Mouse (Mus musculus) mature B cell (primary cell): ENCODE results near the gene Ccin.

Experiments used
- in situ Hi-C: fragments of 300-500 bp; cut with MboI; formaldehyde crosslinking; loops from 2 replicates; pipeline ENCODE4 v1.14.3; 2019

Ccin gene

DNA sequence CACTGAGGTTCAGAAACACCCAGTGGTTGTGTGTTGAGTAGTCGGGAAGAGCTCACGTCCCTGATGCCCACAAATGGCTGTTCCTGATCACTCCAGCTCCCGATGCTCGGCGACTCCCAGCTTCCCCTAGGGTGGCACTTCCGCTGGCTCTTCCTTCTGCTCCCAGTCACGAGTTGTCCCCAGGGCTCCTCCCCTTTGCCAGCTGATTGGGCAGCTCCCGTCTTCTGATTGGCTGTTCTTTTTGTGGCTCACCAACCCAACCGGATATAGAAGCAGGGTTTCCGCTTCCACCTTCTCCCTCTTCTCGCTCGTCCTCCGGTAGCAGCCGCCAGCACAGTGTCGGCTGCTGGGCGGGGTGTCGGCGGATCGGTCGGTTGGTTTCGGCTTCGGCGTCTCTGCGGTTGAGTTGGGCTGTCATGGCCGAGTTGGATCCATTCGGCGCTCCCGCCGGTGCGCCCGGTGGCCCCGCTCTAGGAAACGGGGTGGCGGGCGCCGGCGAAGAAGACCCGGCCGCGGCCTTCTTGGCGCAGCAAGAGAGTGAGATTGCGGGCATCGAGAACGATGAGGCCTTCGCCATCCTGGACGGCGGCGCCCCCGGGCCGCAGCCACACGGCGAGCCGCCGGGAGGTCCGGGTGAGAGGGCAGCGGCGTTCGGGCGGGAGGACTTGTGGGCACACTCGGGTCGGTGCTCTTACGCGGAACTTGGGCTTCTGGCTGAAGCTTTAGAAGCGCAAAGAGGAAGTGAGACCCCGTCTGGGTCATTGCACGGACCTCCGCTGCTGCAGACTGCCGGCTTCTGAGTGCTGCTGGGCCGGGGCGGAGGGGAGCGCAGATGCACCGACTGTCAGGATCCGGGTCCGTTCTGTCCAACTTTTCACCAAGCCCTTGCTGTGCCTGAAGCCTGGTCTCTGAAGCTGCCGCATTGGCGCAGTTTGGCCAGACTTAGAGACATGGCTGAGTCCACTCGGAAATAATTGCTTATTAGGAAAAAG lies 29.4 kb downstream of the Ccin start:
- in situ Hi-C loops, result no loop called here

DNA sequence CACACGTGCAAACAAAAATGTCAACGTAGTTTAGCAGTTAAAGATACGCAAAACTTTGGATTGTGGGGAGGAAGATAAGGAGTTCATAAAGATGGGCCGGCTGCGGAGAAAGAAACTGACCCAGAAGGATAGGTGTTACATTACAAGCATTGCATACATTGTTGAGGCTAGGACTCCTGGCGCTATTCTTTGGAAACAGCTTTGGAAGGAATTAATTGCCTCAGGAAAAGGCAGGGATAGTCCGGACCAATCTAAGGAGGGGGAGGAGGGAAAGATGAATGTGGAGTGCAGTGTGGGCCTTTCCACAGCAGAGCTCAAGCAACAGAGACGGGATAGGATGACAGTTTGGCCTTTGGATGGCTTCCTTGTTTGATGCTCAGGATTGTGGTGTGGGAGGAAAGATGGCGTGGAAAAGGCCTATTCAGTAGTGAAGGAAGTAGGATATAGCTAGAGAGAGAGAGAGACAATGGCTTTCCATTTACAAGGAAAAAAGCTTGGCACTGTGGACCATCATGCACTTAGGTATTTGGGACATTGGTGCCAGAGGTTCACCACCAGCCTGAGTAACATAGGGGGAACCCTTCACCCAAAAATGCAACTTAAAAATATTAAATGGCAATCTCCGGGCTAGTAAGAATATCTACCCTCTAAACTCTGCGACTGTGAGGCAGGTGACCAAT lies 30.2 kb downstream of the Ccin start:
- in situ Hi-C loops, result no loop called here

DNA sequence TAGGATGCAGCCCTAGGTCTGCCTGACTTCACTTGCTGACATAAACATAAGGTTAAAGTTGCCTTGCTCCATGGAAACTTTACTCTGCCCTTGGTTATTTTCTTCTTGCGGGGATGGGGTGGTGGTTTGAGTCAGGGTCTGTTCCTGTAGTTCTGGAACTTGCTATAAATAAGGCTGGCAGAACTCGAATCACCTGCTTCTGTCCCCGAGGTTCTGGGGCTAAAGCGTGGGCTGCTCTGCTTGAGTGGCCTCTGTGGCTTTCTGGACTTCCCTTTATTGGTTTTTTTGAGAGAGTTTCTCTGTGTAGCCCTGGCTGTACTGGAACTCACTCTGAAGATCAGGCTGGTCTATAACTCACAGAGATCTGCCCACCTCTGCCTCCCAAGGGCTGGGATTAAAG lies 32.8 kb downstream of the Ccin start:
- in situ Hi-C loops, result no loop called here

DNA sequence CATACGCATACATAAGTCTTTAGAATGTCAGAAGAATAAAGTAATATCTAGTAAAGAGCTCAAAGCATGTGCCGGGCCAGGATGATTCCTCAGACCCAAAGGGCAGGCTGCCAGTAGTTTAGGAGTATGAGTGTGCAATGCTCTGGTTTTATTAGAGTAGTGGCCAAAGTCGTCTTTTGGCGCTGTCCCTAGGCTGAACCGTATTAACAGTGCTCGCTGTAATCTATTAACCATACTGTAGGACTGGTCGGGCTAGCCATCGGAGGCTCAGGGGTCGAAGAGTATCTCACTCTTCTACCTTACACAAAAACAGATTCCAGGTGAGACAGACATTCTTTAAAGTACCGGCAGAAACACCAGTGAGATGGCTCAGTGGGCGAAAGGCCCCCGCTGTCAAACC lies 33.5 kb downstream of the Ccin start:
- in situ Hi-C loops, result no loop called here

DNA sequence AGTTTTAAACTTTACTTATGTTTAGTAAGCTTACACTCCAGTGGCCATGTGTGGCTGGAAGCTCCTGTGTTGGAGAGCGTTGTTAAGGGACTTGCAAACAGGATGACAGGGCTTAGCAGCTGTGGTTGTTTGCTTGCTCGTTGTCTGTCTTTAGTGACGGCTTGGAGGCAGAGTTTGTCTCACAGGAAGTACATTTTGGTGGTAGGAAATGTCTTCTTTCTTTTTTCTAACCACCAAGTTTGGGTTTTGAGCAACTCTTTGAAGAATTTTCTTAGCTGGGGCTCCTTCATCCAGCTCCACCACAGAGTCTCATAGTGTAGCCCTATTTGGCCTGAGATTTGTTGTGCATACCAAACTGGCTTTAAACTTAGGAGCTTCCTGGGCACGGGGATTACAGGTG lies 39.0 kb downstream of the Ccin start:
- in situ Hi-C loops, result no loop called here

DNA sequence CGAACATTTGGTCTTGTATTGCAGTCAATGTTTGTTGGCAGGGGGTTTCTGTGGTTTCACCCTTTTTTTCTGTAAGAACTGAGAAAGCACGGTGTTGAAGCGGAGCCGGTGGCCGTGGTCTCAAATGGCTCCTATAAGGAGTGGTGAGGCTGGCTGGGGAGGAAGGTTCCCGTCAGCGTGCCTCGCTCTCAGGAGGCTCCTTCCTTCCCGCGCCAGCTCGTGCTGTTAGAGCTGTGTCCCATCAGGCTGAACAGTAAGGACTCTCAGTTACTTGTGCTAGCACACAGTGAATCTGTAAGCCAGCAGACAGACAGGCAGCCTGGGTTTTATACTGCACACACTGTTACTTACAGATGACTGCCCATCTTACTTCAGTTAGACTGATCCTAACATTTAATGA lies 39.5 kb downstream of the Ccin start:
- in situ Hi-C loops, result no loop called here

DNA sequence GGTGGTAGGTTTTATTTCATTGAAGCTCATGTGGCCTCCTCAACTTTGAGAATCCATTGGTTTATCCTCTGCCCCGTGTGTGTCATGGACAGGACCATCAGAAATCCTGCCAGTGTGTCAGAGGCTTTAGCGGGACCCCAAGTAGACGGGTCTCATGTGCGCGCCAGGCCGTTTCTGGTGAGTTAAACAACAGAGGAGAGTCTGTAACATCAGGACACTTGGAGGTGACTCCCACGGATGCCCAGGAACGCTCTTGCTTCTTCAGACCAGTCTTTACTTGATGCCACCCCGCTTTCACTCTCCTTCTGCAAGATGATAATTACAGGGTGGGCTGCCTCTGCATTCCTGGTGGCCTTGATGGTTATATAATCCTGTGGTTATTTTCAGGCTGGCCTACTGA lies 40.4 kb downstream of the Ccin start:
- in situ Hi-C loops, result no loop called here

DNA sequence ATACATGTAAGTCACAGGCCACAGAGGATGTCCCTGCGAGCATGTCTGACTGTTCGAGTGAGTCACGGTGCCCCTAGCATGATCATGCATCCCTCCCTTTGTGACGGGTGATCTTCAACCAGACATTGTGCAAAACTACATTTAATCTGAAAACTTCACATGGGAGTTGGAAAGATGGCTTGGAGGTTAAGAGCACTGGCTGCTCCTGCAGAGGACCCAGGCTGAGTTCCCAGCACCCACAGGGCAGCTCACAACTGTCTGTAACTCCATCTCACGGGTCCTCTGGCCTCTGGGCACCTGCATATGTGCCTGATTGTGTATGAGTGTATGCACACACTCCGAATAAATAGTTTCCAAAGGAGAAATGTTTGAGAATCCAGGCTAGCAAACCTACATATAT lies 41.0 kb downstream of the Ccin start:
- in situ Hi-C loops, result no loop called here

DNA sequence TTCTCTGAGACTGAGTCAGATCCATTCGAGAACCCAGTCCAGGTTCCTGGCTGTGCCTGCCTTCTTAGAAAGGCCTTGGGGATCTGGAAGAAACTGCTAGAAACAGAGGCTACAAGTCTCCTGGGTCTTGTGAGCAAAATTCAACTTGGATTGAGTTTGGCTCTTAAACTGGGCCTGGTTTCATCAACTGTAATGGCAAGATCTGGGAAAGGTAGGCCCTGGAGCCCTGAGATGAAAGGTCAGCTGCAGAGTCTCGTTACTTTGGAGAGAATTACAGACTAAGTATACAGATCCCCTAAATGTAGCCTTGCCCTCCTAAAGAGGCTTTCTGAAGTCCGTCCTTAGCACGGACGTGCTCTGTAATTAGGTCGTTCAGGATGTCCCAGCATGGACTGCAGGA lies 42.3 kb downstream of the Ccin start:
- in situ Hi-C loops, result no loop called here

DNA sequence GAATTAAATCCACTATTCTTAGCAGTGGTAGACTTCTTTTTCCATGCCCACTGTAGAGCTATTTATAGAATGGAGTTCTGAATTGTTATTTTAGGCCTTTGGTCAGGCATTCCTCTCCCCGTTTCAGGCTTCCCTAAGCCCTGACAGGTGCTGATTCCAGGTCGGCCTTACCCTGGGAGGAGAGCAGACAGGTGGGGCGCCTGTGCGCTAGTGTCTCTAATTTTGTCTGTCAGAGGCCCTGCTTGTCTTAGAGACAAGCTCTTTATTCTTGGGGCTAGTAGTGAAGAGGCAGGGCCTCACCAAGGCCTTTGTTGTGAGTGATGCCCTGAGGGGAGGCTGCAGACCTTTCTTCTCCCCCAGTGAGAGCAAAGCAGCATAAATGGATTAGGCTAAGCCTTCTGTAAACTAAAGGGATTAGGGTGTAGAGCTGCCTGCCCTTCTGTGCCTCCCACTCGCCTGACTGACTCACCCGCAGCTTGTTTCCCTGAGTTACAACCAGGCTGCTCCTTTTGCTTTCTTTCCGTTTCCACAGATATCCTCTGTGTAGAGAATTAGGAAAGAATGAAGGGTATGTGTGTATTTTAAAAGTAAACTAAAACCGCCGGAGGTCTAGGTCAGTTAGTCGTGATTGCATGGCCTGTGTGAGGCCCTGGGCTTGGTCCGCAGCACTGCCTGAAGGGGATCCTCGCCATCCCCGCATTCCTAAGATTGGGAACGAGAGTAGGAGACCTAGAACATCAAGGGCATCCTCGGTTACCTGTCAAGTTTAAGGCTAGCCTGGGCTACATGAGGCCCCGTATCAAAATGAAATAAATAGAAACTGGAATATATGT lies 45.2 kb downstream of the Ccin start:
- in situ Hi-C loops, result no loop called here

DNA sequence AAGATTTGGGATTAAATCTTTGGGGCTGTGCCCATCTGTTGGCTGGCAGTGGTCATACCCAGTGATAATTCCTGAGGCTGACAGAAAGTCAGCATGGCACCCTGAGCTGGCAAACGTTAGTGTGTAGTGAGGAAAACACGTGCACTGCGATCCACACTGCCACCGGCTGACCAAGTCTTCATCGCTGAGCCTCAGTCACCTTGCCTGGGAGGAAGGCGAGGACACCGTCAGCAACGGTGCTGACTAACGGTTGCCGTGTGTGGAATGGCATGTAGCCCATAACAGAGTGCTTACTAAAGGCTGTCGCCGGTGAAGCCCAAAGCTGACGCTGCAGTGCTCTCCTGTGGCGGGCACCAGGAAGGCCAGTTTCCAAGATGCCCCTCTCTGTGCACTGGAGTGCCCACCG lies 46.4 kb downstream of the Ccin start:
- in situ Hi-C loops, result no loop called here

DNA sequence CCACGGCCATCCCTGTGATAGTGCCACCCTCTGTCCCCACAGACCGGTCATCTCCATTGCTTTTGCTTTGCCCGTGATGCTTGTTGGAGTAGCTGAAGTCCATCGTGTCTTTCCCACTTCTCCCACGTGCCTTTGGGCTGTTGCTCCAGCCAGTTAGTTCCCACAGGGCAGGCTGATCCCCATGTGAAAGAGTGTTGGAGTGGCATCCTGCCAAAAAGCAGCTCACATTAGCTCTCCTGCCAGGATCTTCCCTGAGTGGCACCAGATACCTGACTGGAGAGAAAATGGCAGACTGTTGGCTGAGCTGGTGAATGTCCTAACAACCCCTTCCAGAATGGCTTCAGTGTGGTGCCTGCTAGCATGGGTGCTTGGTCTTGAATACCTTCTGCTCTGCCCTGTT lies 48.2 kb downstream of the Ccin start:
- in situ Hi-C loops, result no loop called here
